Mouse (Mus musculus): Measurements from ENCODE around the gene Elovl5.

GRCm38 (mm10) chr9:77918211-77918610 lies 1.0 kb downstream of the Elovl5 start:
- TF ChIP-seq POLR2A (IDR thresholded peaks at IDR 0.05; ENCODE audit: control insufficient read depth, extremely low read depth, insufficient read depth, low read length, poor library complexity) (no peak), CTCF (IDR thresholded peaks at IDR 0.05; ENCODE audit: borderline replicate concordance, control insufficient read depth, extremely low read depth, insufficient read depth, low read length, poor library complexity) (no peak)

Data from thymus, adult 2 months (tissue).